Mouse (Mus musculus) cortical plate, adult 2 months (tissue): ENCODE measurements at regions not wholly inside any gene's neighbourhood (a gene's known extent, or its start where the extent isn't known, plus 50 kb on each side); places are given as distances from the start of the nearest gene placed in this dataset.

ENCODE experiments used
- H3K27ac ChIP-seq: fragments of 200-500 bp; 2 replicates; pipeline ENCODE4 v1.5.1; 2012; ENCODE audit warnings: low read length, control low read depth, inconsistent platforms; ENCODE audit not compliant: insufficient read depth
- H3K4me1 ChIP-seq: fragments of 200-500 bp; 2 replicates; pipeline ENCODE4 v1.6.1; 2011; ENCODE audit warnings: low read length; ENCODE audit not compliant: control insufficient read depth, insufficient read depth
- H3K4me3 ChIP-seq: fragments of 200-500 bp; 2 replicates; pipeline ENCODE4 v1.5.1; 2011; ENCODE audit warnings: mild to moderate bottlenecking, low read length, control low read depth; ENCODE audit not compliant: insufficient read depth
- CTCF ChIP-seq: fragments of 200-500 bp; IDR thresholded peaks from 2 replicates; pipeline ENCODE4 v1.5.1; 2011; ENCODE audit warnings: mild to moderate bottlenecking, control low read depth, low read length; ENCODE audit not compliant: insufficient read depth; ENCODE audit errors: extremely low read depth
- POLR2A ChIP-seq: fragments of 200-500 bp; IDR thresholded peaks from 2 replicates; pipeline ENCODE4 v1.6.1; 2011; ENCODE audit warnings: mild to moderate bottlenecking, low read length, control low read depth; ENCODE audit not compliant: insufficient read depth; ENCODE audit errors: extremely low read depth

- TF ChIP-seq CTCF (no peak), POLR2A (no peak)
- H3K27ac ChIP-seq, result no peak overlapping the region
- H3K4me3 ChIP-seq, result no peak overlapping the region
- no peaks in the 10 kb centered on the region for H3K4me1 ChIP-seq
Observed at GRCm38 (mm10) chr11:8269171-8269570, 395.2 kb downstream of the Tns3 start.

DNA sequence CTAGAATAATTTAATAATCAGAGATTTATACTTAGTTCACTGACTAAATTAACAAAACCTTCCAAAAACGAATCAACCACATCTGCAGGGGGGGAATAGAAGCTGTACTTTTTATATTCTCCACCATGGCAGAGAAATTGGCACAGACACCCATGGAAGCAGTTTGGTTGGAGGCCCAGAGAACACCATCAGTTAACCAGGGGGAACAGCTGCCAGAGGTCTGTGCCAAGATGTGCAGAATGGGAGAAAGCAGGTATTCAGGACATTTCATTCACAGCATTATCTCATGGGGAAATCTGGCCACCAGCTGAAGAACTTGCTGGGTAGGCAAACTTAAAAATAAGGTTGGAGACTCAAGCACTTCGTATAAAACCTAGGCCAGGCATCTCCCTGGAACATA lies 410.3 kb downstream of the Tns3 start:
- Histone ChIP-seq H3K4me1 (no peaks in the 10 kb centered on the region), H3K4me3 (no peak overlapping the region), H3K27ac (no peak overlapping the region)
- TF ChIP-seq CTCF (no peak), POLR2A (no peak)

DNA sequence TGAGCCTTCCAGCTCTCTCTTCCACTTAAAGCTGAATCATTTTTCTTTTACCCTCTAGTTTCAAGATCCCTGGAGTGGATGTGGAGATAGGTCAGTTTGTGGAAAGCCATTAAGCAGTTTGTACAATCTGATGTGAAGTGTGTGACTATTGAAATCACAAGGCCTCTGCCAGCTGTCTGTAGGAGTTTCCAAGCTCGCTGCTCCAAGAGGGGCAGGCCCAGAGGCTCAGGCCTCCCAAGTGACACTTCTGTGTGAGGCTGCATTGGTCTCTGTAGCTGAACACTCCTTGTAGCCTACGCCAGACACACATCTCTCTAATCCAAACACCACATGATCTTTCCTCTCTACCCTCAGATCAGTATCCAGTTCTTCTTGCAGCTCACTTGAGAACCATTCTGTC lies 413.0 kb downstream of the Tns3 start:
- TF ChIP-seq POLR2A, result no peak
- TF ChIP-seq CTCF, result no peak
- H3K27ac ChIP-seq, result no peak overlapping the region
- H3K4me1 ChIP-seq, result no peaks in the 10 kb centered on the region
- no peak overlapping the region for H3K4me3 ChIP-seq

GRCm38 (mm10) chr11:8249468-8249867 lies 414.9 kb downstream of the Tns3 start:
- no peaks in the 10 kb centered on the region for H3K4me1 ChIP-seq
- no peak overlapping the region for H3K4me3 ChIP-seq
- TF ChIP-seq CTCF (no peak), POLR2A (no peak)
- no peak overlapping the region for H3K27ac ChIP-seq

DNA sequence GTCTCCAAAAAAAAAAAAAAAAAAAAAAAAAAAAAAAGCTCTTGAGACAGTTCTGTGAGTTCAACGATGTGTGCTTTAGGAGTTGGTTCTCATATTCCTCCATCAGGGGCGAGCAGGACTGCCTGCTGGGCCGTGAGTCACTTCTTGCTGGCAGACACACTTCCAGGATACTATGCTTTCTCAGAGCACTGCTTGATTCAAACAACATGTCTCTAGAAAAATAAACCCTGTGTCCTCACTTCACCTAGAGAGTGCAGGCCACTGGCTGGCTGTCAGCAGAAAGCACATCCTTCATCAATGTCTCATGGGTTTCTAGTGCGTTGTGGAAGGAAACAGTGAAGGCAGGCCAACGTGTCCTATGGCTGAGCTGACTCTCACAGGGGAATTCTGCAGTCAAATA lies 416.8 kb downstream of the Tns3 start:
- Histone ChIP-seq H3K4me1 (no peaks in the 10 kb centered on the region), H3K27ac (no peak overlapping the region), H3K4me3 (no peak overlapping the region)
- TF ChIP-seq POLR2A, result no peak
- no peak for TF ChIP-seq CTCF

DNA sequence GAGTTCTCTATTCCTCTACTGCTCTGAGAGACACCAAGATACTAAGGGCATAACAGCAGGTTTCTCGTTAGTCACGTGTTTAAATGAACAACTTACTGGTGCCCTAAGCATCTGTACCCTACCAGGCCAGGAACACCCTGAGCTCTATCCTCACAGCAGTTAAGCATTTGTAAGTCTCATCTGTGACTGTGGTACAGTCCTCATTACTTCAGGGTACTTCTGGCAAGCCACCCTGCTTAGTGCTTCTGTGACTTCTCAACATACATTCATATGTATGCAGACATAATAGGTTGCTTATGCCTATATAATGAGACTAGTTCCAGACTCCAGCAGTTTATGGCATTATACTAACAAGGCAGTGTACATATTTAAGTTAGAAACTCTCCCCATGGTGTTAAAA lies 417.3 kb downstream of the Tns3 start:
- Histone ChIP-seq H3K27ac (no peak overlapping the region), H3K4me1 (no peaks in the 10 kb centered on the region), H3K4me3 (no peak overlapping the region)
- TF ChIP-seq POLR2A (no peak), CTCF (no peak)

DNA sequence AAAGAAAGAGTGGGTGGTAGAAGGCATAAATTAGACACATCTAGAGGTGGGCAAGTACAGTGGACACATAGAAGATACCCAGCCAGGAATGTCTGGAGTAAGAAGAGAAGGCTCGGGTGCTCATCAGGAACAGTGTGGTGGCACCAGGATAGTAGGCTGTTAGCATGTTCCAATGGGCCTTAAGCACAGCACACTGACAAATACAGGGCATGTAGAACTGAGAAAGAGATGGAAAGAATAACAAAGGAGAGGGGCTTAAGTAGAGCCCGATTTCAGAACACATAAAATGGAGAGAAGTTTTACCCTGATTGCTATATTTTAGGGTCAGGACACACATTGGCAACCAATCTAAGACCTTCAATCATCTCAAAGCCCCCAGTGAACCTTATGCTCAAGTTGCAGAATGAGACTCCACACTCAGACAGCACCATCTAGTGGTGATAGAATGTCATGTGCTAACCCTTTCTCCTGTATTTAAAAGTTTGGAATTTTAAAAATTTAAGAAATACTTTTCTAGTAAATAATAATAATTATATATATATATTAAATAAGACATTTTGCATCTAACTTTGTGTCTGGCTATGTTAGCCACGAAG lies 418.8 kb downstream of the Tns3 start:
- Histone ChIP-seq H3K4me3 (no peak overlapping the region), H3K27ac (no peak overlapping the region), H3K4me1 (no peaks in the 10 kb centered on the region)
- TF ChIP-seq POLR2A, result no peak
- peak; percentile 47; the same call in 1 of the 2 replicates for TF ChIP-seq CTCF

DNA sequence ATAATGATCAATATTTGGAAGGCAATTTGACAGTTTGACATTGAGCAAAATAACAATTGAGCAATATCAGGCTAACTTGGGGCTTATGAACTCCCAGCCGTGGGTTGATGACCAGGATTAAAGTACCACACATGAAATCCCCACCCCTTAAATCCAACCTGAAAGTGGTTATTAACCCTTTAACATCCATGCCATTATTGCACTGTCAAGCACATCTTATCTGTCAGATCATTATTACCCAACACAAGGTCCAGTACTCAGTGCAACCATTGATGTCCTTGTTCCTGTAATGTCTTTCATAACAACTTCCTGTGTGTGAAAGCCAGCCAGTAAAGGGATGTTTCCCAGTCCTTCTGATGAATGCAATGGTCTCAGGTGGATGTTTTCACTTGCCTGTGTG lies 425.8 kb downstream of the Tns3 start:
- Histone ChIP-seq H3K4me1 (no peaks in the 10 kb centered on the region), H3K27ac (no peak overlapping the region)
- TF ChIP-seq POLR2A, result no peak
- TF ChIP-seq CTCF, result no peak

GRCm38 (mm10) chr11:8237556-8237955 lies 426.8 kb downstream of the Tns3 start:
- Histone ChIP-seq H3K4me1 (no peaks in the 10 kb centered on the region), H3K27ac (no peak overlapping the region), H3K4me3 (no peak overlapping the region)
- TF ChIP-seq CTCF (no peak), POLR2A (no peak)

More for the DNA sequence above, 425.8 kb downstream of the Tns3 start:
- H3K4me3 ChIP-seq, result no peak overlapping the region

- H3K4me1 ChIP-seq, result no peaks in the 10 kb centered on the region
- no peak overlapping the region for H3K27ac ChIP-seq
- TF ChIP-seq POLR2A, result no peak
- TF ChIP-seq CTCF, result no peak
- no peak overlapping the region for H3K4me3 ChIP-seq
Observed at GRCm38 (mm10) chr11:8236056-8236455, 428.3 kb downstream of the Tns3 start.

DNA sequence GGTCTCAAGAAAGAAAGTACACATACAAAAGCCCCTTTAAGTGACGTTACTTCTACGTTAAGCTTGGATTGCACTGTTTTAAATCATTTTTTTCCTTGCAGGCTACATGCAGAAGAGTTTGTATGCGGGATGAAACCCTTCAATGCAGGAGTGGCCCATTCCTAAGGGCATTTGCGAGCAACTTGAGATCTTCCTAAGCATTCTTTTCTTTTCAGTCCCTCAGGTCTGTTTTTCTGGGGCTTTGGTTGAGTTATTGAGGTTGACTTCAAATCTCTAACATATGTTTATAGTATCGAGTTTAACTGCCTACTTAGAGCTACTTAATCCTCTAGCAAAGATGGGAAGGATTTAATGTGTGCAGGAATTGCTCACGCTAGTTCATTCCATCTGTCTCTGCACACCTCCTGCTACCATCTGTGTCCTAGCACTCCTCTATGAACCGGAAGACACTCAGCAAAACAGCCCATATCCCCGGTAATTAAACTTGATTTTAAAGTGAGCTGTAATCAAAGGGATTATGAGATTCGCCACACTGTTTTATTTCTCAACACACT lies 431.6 kb downstream of the Tns3 start:
- Histone ChIP-seq H3K4me1 (no peaks in the 10 kb centered on the region), H3K27ac (no peak overlapping the region), H3K4me3 (no peak overlapping the region)
- TF ChIP-seq POLR2A (no peak), CTCF (no peak)
